Mouse (Mus musculus) CH12.LX (cell line): ENCODE measurements at regions not wholly inside any gene's neighbourhood (a gene's known extent, or its start where the extent isn't known, plus 50 kb on each side); places are given as distances from the start of the nearest gene placed in this dataset.

ENCODE experiments used
- EP300 ChIP-seq: IDR thresholded peaks from 2 replicates; pipeline ENCODE4 v1.6.1; 2011; ENCODE audit warnings: low read length, improper control_type of control experiment
- POLR2A ChIP-seq: IDR thresholded peaks from 2 replicates; pipeline ENCODE4 v1.6.1; 2011; ENCODE audit warnings: low read depth, mild to moderate bottlenecking, improper control_type of control experiment, low read length
- RAD21 ChIP-seq: IDR thresholded peaks from 2 replicates; pipeline ENCODE4 v1.6.1; 2011; ENCODE audit warnings: low read depth, mild to moderate bottlenecking, low read length, improper control_type of control experiment, moderate library complexity

DNA sequence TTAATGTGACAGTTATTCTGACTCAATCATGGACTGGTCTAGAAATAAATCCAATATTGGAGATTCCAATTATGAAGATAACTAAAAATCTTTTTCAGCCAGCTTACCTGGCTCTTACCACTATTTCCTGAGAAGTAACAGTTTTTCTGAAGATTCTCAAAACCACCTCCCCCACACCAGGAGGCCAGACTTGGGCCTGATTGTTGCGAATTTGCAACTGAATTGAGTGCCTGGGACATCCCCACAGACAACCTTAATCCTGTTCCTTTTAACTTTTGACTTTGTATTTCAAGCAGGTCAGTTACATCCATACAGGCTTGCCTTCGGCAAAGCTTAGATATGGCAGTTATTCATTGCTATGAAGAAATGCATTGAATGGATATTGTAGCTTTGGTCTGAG, 100.7 kb upstream of the Ctnnd2 start:
- TF ChIP-seq EP300: no peak
- no peak for TF ChIP-seq RAD21
- no peak for TF ChIP-seq POLR2A
